Mouse (Mus musculus): ENCODE results near the gene Selenow. TPM values are rescaled to one million over a fixed set of nuclear protein-coding genes. Genes with fewer than 3 reads are reported as not detected.

Selenow gene
- total and polyA plus RNA-seq, 2 experiments, result 68.1 to 250 TPM

- DNase-seq (ENCODE audit: extremely low read depth, low read depth, low spot score), result no peak
Observed at GRCm38 (mm10) chr7:15945211-15945610, 23.0 kb upstream of the Selenow start.

GRCm38 (mm10) chr7:15944311-15944710 is 22.1 kb upstream of the Selenow start:
- no peak overlapping the region for H3K27ac ChIP-seq (replicated peaks; ENCODE audit: insufficient read depth, low read depth, low read length)

More at GRCm38 (mm10) chr7:15945211-15945610, 23.0 kb upstream of the Selenow start:
- TF ChIP-seq CTCF (IDR thresholded peaks at IDR 0.05; ENCODE audit: low read depth, low read length), result no peak
- TF ChIP-seq POLR2A (IDR thresholded peaks at IDR 0.05; ENCODE audit: extremely low read depth, insufficient read depth, low read length), result no peak
- Histone ChIP-seq H3K27me3 (ENCODE audit: control insufficient read depth, insufficient read depth, low read length) (no peaks in the 10 kb centered on the region), H3K79me2 (ENCODE audit: control insufficient read depth, insufficient read depth, low read length) (no peaks in the 10 kb centered on the region), H3K27ac (replicated peaks; ENCODE audit: insufficient read depth, low read depth, low read length) (no peak overlapping the region; the same call in 1 of the 2 replicates), H3K36me3 (ENCODE audit: control insufficient read depth, insufficient read depth, low read length) (peaks cover 9% of the 10 kb centered on the region), H3K4me1 (ENCODE audit: control insufficient read depth, insufficient read depth, low read length) (peaks cover 9% of the 10 kb centered on the region), H3K9ac (ENCODE audit: low read depth, low read length) (peak overlapping the region; percentile 92), H3K4me3 (ENCODE audit: insufficient read depth, low read depth, low read length) (peak overlapping the region; percentile 86)
- 2% methylated on average over 8 of the region's 8 CpGs for WGBS

GRCm38 (mm10) chr7:15938621-15939020 is 16.4 kb upstream of the Selenow start:
- H3K36me3 ChIP-seq (ENCODE audit: control insufficient read depth, insufficient read depth, low read length), result peaks cover 24% of the 10 kb centered on the region
- H3K4me1 ChIP-seq (ENCODE audit: control insufficient read depth, insufficient read depth, low read length), result peaks cover 2% of the 10 kb centered on the region; the same call in 1 of the 2 replicates
- no peak overlapping the region for H3K9ac ChIP-seq (ENCODE audit: low read depth, low read length)
- no peaks in the 10 kb centered on the region for H3K27me3 ChIP-seq (ENCODE audit: control insufficient read depth, insufficient read depth, low read length)
- H3K79me2 ChIP-seq (ENCODE audit: control insufficient read depth, insufficient read depth, low read length), result no peaks in the 10 kb centered on the region
- H3K4me3 ChIP-seq (ENCODE audit: insufficient read depth, low read depth, low read length), result no peak overlapping the region
- no peak for TF ChIP-seq POLR2A (IDR thresholded peaks at IDR 0.05; ENCODE audit: extremely low read depth, insufficient read depth, low read length)
- no peak for TF ChIP-seq CTCF (IDR thresholded peaks at IDR 0.05; ENCODE audit: low read depth, low read length)
- no peak for DNase-seq (ENCODE audit: extremely low read depth, low read depth, low spot score)
- no peak overlapping the region for H3K27ac ChIP-seq (replicated peaks; ENCODE audit: insufficient read depth, low read depth, low read length)
- WGBS, result 93% methylated on average over 3 of the region's 3 CpGs

More at GRCm38 (mm10) chr7:15944311-15944710, 22.1 kb upstream of the Selenow start:
- Histone ChIP-seq H3K4me1 (ENCODE audit: control insufficient read depth, insufficient read depth, low read length) (peaks cover 9% of the 10 kb centered on the region), H3K27me3 (ENCODE audit: control insufficient read depth, insufficient read depth, low read length) (no peaks in the 10 kb centered on the region), H3K36me3 (ENCODE audit: control insufficient read depth, insufficient read depth, low read length) (peaks cover 9% of the 10 kb centered on the region), H3K79me2 (ENCODE audit: control insufficient read depth, insufficient read depth, low read length) (no peaks in the 10 kb centered on the region), H3K9ac (ENCODE audit: low read depth, low read length) (no peak overlapping the region), H3K4me3 (ENCODE audit: insufficient read depth, low read depth, low read length) (no peak overlapping the region)
- no peak for DNase-seq (ENCODE audit: extremely low read depth, low read depth, low spot score)
- 100% methylated on average over 1 of the region's 1 CpGs for WGBS
- TF ChIP-seq CTCF (IDR thresholded peaks at IDR 0.05; ENCODE audit: low read depth, low read length) (no peak), POLR2A (IDR thresholded peaks at IDR 0.05; ENCODE audit: extremely low read depth, insufficient read depth, low read length) (no peak)

- Histone ChIP-seq H3K27me3 (ENCODE audit: control insufficient read depth, insufficient read depth, low read length) (no peaks in the 10 kb centered on the region), H3K4me1 (ENCODE audit: control insufficient read depth, insufficient read depth, low read length) (peaks cover 2% of the 10 kb centered on the region; the same call in 1 of the 2 replicates), H3K27ac (replicated peaks; ENCODE audit: insufficient read depth, low read depth, low read length) (no peak overlapping the region), H3K79me2 (ENCODE audit: control insufficient read depth, insufficient read depth, low read length) (no peaks in the 10 kb centered on the region), H3K36me3 (ENCODE audit: control insufficient read depth, insufficient read depth, low read length) (peaks cover 19% of the 10 kb centered on the region), H3K9ac (ENCODE audit: low read depth, low read length) (no peak overlapping the region), H3K4me3 (ENCODE audit: insufficient read depth, low read depth, low read length) (no peak overlapping the region)
- DNase-seq (ENCODE audit: extremely low read depth, low read depth, low spot score), result no peak
- TF ChIP-seq CTCF (IDR thresholded peaks at IDR 0.05; ENCODE audit: low read depth, low read length) (no peak), POLR2A (IDR thresholded peaks at IDR 0.05; ENCODE audit: extremely low read depth, insufficient read depth, low read length) (no peak)
- 91% methylated on average over 5 of the region's 5 CpGs for WGBS
Observed at GRCm38 (mm10) chr7:15937491-15937890, 15.3 kb upstream of the Selenow start.

GRCm38 (mm10) chr7:15933437-15934359 is 11.5 kb upstream of the Selenow start:
- H3K27ac ChIP-seq (replicated peaks; ENCODE audit: insufficient read depth, low read depth, low read length), result no peak overlapping the region
- peaks cover 13% of the 10 kb centered on the region for H3K36me3 ChIP-seq (ENCODE audit: control insufficient read depth, insufficient read depth, low read length)
- peaks cover 6% of the 10 kb centered on the region for H3K4me1 ChIP-seq (ENCODE audit: control insufficient read depth, insufficient read depth, low read length)
- no peak overlapping the region for H3K4me3 ChIP-seq (ENCODE audit: insufficient read depth, low read depth, low read length)
- H3K9ac ChIP-seq (ENCODE audit: low read depth, low read length), result no peak overlapping the region
- no peaks in the 10 kb centered on the region for H3K79me2 ChIP-seq (ENCODE audit: control insufficient read depth, insufficient read depth, low read length)
- DNase-seq (ENCODE audit: extremely low read depth, low read depth, low spot score), result peak; percentile 30
- no peak for TF ChIP-seq CTCF (IDR thresholded peaks at IDR 0.05; ENCODE audit: low read depth, low read length)
- no peak for TF ChIP-seq POLR2A (IDR thresholded peaks at IDR 0.05; ENCODE audit: extremely low read depth, insufficient read depth, low read length)
- 55% methylated on average over 16 of the region's 16 CpGs for WGBS
- no peaks in the 10 kb centered on the region for H3K27me3 ChIP-seq (ENCODE audit: control insufficient read depth, insufficient read depth, low read length)

Measured in liver, adult 2 months (tissue).